Mouse (Mus musculus) G1E-ER4 (cell line): Measurements from ENCODE around the gene Rnf141. TPM values are rescaled to one million over a fixed set of nuclear protein-coding genes. Genes with fewer than 3 reads are reported as not detected.

Source experiments
- GATA1 ChIP-seq: IDR thresholded peaks from one replicate; pipeline ENCODE4 v1.8.0; 2012; ENCODE audit warnings: low read length, inconsistent platforms
- polyA plus RNA-seq: library from polyadenylated mRNA; stranded (reverse); fragments of >175 nt; gene quantifications from 2 replicates; pipeline ENCODE4 v1.2.3, GENCODE M21; 2012

Rnf141 gene
- polyA plus RNA-seq, 1 experiment, result 3.0 TPM

DNA sequence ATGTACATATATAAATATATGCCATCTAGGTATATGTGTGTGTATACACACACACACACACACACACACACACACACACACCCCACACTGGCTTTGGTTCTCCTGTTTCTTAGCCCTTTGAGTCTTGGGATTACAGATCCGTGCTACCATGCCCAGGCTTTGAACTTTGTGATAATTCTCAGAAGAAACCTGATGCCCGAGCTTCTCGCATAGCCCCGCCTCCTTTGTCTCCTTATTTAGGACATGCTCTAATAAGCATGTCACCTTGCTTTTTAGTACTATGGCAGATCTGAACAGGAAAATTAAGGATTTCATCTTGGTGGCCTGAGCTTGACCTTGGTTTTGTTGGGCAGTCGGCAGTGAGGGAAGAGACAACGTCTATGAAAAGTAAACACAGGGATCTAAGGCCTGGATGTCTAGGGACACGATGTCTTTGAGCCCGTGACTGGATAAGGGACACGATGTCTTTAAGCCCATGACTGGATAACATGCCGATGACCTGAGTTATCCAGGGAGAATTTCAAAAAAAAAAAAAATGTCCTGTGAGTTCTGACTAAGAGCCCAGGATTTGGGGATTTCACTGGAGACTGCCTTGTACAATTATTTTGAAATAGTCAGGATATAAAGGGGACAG is 61.3 kb downstream of the Rnf141 start:
- no peak for TF ChIP-seq GATA1

DNA sequence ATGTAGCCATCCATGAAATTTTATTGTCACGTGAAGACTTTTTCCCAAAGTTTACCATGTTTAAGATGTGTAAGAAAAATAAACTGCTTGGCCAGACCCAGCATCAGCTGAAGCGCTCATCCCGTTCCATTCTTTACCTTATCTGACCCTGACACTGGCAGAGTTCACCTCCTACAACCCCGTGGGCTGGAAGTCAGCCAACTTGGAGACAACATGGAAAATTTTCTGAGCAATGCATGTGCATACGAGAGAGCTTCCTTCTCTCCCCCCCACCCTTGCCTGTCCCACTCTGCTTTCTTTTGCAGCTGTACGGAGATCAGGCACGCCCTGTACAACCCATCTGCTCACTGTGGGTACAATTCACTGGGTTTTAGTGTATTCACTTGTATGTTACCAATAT is 62.1 kb downstream of the Rnf141 start:
- no peak for TF ChIP-seq GATA1

DNA sequence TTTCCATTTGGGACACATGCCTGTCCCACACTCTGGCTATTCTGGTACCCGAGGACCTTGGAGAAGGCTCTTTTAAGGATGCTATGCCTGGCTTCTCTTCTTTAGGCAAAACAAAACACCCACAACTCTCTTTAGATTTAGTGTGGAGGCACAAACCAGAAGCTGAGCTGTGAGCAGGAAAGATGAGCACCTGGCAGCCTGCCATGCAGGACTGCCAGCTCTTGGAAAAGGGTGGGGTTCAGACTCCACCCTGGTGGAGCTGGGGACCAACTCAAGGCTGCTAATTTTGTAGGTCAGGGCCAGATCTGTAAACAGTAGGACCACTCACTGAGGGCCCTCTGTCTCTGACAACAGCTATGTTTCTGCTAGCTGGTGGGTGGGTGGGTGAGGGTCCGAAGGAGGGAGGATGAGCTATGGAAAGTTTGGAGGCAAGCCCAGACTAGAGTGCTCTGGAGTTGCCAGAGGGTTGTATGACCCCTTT is 63.0 kb downstream of the Rnf141 start:
- no peak for TF ChIP-seq GATA1

DNA sequence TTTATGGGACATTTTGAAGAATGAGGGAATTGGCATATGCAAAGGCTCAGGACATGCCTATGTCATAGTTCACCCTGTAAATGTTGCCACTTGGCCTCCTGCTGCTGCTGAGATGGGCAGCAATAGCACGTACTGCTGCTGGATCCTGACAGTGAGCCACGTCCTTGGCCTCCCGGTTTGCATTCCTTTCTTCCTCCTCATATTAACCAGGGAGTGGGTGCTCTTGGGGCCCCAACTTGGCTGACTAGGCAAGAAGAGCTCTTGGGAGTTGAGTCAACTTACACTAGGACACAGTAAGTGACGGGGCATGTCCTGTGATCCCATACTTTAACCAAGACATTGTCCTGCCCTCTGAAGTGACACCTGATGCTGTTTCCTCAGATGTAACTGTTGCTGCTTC is 63.7 kb downstream of the Rnf141 start:
- no peak for TF ChIP-seq GATA1

DNA sequence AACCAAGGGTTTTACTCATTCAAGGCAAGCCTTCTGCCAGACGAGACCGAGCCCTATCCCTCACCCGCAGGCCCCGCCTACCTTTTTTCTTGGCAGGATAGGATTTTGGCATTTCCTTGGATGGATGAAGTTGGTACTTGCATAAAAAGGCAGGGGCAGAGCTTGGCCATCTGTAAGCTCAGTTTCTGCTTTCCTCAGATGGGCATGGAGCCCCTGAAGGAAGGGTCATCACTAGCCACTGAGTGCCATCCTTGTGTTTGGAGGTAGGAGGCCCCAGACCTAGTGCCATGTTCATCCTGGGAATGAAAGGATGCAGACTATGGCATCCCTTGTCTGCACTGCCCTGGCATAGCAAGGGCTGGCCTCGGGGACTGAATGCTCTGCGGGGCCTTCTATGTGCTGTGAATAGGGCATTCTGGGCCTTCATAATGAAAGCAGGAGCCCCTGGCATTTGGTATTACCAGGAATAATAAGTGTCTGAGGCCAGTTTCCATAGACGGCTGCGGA is 64.6 kb downstream of the Rnf141 start:
- no peak for TF ChIP-seq GATA1

DNA sequence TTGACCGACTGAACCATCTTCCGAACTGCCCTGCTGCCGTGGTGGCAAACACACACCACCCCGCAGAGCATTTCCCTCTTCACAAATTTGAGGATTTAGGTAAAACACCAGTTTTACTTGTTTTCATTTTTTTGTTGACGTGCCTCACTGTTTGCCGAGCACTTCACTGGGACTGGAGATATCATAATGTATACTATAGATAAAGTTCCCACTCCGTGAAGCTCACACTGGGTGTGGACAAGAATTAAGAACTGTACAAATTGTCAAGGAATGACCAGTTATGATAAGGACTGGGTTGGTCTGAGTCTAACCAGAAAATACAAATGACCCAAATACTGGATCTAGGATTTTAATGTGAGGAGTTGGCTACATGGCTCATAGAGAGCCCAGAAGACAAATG is 65.3 kb downstream of the Rnf141 start:
- TF ChIP-seq GATA1, result no peak

DNA sequence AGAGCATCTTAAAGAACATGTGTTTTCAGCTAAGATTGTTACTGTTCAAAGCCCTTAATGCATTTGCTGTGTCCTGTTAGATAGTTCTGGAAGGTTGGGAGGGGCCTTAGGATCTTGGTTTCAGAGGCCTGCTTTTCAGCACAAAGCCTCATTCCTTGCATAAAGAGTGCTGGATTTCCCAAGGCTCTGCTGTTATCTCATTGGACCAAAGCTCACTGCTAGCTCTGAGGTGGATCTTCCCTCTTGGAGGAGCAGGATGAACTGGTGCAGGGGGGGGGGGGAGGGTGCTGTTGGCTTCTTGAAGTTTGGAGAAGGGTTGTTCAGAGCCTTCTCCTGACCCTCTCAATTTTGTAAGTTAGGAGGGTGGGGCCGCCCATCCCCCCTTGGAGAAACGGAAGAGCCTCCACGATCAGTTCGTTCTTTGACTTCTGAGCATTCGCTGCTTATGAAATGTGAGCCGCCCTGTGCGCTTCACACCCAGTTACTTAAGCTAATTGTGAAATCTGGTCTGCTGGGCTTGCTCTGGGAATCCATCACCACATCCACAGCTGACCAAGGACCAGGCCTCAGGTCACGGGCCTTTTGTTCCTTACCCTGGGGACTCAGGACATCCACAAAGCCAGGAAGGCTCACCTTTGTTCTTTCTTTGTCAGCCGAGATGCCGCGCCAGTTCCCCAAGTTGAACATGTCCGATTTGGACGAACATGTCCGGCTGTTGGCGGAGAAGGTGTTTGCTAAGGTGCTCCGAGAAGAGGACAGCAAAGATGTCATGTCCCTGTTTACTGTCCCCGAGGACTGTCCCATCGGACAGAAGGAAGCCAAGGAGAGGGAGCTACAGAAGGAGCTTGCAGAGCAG is 66.9 kb downstream of the Rnf141 start:
- TF ChIP-seq GATA1, result no peak

DNA sequence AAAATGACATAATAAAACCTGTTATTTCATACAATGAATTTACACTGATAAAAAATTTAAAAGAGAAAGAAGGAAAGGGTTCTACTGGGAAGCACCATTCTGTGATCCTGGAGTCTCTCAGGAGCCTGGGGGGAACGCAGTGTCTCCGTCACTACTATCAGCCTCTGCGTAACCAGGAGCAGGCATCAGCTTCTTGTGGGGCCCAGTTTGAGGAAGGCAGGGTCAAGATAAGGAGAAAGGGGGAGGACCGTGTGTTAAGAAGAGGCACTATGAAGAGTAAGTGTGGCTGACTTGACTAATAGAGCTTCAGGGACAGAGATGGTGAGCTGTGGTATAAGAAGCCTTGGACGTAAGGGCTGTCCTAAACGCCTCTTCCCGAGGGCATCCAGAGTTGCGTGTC is 69.6 kb downstream of the Rnf141 start:
- TF ChIP-seq GATA1, result peak; percentile 78

DNA sequence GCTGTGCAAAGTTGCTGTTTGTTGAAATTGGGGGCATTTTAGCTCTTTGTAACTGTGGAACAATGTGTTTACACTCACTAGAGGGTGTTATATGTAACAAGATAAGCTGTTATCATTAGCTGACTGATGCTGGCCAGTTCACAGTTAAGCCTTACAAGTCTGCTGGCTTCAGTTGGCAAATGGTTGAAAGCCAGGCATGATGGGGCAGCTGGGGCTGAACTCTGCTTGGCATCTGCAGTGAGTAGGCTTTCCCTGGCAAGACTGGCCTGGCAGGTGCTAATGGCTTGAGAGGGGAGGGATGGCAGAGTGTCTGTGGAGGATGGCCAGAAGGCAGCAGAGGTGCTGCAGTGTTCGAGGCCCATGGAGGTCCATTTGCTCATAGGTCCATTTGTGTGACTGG is 70.2 kb downstream of the Rnf141 start:
- TF ChIP-seq GATA1, result no peak

DNA sequence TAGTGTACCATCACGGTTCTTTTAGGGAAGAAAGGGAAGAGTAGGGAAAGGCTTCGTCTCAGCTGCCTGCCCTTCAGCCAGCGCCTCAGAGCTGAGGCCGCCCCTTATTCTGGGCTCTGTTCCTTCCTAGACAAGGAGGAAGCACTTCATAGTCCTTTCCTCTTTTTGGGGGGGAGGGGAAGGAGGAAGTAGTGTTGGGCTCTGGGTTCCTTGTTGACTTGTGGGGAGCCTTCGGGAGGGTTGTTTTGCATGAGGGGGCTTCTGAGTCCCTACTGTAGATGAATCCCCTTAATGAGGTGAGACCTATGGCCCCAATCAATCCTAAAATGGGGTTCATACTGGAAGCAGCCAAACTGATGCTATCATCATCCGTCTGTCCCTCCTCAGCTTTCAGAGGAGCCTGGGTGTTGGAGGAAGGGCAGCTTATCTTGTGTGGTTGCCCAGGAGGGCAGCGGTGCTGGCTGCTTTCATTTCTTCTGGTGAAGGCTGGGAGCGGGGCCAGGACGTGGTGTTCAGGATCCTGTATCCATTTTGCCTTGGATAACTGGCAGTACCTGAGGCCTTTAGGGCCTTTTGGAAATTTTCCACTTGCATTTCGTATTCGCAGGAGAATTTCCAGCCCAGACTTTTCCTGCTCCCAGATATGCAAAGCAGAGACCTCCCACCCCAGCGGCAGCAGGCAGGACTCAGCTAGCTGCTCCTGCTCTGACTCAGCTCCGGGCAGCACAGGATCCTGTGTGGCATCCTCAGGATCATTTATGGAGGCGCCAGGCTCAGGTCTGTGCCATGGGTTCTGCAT is 70.9 kb downstream of the Rnf141 start:
- TF ChIP-seq GATA1, result no peak

DNA sequence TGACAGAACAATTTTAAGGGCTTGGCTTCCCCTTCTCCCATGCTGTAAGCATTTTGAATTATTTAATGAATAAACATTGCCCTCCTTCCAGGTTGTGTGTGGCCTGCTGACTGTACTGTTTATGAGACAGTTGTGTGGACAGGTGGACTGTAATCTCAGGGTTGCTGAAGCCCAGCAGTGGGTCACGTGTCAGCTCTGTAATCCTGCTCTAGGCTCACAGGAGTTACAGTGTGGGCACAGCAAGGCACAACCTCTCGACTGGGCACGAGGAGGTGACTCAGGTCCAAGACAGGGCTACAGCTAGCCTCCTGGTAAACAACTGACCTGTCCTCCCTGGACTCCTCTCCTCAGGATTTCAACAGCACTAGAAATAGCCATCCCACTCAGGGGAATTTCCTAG is 71.9 kb downstream of the Rnf141 start:
- TF ChIP-seq GATA1, result no peak

DNA sequence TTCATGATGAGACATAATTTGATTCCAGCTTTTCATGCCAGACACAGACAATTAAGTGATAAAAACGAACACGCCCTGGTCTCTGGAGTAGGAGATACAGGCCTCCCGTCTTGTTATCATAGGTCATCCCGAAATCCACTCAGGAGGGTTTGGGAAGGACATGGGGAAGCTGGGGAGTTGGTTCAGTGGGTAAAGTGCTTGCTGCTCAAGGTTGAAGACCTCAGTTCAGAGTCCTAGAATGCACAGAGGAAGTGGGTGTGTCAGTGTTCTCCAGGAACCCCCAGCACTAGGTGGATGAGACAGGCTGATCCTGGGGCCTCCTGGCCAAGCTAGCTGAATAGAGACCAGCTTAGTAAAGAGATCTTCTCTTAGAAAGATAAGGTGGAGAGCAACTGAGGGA is 73.3 kb downstream of the Rnf141 start:
- TF ChIP-seq GATA1, result no peak

DNA sequence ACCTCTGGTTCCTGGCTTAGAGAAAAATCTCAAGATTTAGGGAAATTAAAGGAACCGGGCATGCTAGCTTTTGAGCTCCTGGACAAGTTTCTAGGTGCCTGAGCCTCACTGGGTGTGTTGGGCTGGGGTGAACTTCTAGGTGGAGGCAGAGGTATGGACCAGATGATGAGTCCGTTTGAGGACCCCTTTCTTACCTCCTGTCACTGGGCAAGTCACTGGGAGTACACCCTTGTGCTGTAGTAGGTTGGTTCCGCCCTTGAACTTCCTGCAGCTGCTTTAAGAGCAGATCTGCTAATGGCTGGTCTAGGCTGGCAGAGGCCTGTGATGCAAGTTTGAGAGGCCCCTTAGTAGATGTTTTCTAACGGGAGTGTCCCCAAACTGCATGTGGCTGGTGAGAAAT is 75.2 kb downstream of the Rnf141 start:
- no peak for TF ChIP-seq GATA1

DNA sequence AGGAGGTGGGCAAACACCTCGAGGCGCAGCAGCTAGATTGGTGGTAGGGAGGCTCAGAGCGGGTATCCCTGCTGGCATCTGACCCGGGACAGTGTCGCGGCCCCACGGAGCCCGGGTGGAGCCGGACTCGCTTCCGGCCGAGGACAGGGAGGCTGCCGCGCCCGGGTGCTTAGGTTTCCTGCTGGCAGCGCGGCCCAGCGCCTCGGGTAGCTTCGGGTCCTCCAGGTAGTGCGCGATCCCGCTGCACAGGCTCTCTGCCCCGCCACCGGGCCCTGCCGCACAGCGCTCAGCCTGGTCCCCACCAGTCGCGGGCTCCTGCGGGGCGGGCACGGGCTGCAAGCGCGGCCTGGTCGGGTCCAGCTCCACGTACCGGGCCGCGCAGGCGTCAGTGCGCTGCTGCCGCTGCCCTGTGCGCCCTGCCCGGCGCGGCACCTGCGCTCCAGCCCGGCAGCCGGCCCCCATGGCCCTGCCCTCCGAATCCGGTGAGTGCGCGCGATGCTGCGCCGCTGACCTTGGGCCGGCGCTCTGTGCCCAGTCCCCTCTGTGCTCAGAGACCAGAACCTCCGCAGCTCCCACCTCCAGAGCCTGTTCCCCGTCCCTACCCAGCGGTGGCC is 75.7 kb downstream of the Rnf141 start:
- TF ChIP-seq GATA1, result no peak

DNA sequence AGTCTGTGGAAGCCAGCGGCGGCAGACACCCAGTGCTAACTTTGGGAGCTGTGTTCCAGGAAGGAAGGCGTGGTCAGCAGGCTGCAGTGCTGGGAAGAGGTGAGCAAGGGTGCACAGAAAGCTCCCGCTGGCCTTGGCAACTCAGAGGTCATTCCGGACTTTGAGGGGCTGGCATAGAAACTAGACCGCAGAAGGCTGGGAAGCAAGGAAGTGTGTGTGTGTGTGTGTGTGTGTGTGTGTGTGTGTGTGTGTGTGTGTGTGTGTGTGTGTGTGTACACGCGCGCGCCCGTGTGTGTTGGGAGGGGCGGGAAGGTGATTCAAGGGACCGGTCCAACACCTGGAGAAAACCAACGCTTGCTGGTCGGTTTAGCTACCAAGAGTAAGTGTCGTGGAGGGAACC is 76.3 kb downstream of the Rnf141 start, which contains the start of gene Ampd3:
Ampd3 (plus strand) TSS at position 206 of the 400 bp plus-strand sequence.
- no peak for TF ChIP-seq GATA1
